Mouse (Mus musculus): ENCODE measurements around the gene Melk. TPM values are rescaled to one million over a fixed set of nuclear protein-coding genes. Genes with fewer than 3 reads are reported as not detected.

Melk gene
- polyA plus RNA-seq, 1 experiment: 2.0 TPM

GRCm38 (mm10) chr4:44326721-44327120 is 26.0 kb downstream of the Melk start:
- Histone ChIP-seq H3K36me3 (ENCODE audit: control insufficient read depth, insufficient read depth, low read length) (no peaks in the 10 kb centered on the region), H3K27ac (ENCODE audit: control insufficient read depth, insufficient read depth, low read depth, low read length) (no peak overlapping the region), H3K4me3 (ENCODE audit: control insufficient read depth, low read depth, low read length) (no peak overlapping the region), H3K27me3 (ENCODE audit: control insufficient read depth, insufficient read depth, low read length) (no peaks in the 10 kb centered on the region), H3K4me1 (ENCODE audit: control insufficient read depth, insufficient read depth, low read length) (no peaks in the 10 kb centered on the region)
- TF ChIP-seq CTCF (IDR thresholded peaks at IDR 0.05; ENCODE audit: control insufficient read depth, insufficient read depth, insufficient replicate concordance, low read depth, low read length) (no peak), POLR2A (IDR thresholded peaks at IDR 0.05; ENCODE audit: control insufficient read depth, low read depth, low read length) (no peak)

GRCm38 (mm10) chr4:44327976-44328375 is 27.3 kb downstream of the Melk start:
- H3K27ac ChIP-seq (ENCODE audit: control insufficient read depth, insufficient read depth, low read depth, low read length): no peak overlapping the region
- H3K36me3 ChIP-seq (ENCODE audit: control insufficient read depth, insufficient read depth, low read length): no peaks in the 10 kb centered on the region
- H3K4me1 ChIP-seq (ENCODE audit: control insufficient read depth, insufficient read depth, low read length): no peaks in the 10 kb centered on the region
- no peak overlapping the region for H3K4me3 ChIP-seq (ENCODE audit: control insufficient read depth, low read depth, low read length)
- H3K27me3 ChIP-seq (ENCODE audit: control insufficient read depth, insufficient read depth, low read length): no peaks in the 10 kb centered on the region
- TF ChIP-seq CTCF (IDR thresholded peaks at IDR 0.05; ENCODE audit: control insufficient read depth, insufficient read depth, insufficient replicate concordance, low read depth, low read length) (no peak), POLR2A (IDR thresholded peaks at IDR 0.05; ENCODE audit: control insufficient read depth, low read depth, low read length) (no peak)

GRCm38 (mm10) chr4:44335006-44335405 is 34.3 kb downstream of the Melk start:
- Histone ChIP-seq H3K4me1 (ENCODE audit: control insufficient read depth, insufficient read depth, low read length) (no peaks in the 10 kb centered on the region), H3K27ac (ENCODE audit: control insufficient read depth, insufficient read depth, low read depth, low read length) (no peak overlapping the region), H3K36me3 (ENCODE audit: control insufficient read depth, insufficient read depth, low read length) (no peaks in the 10 kb centered on the region), H3K27me3 (ENCODE audit: control insufficient read depth, insufficient read depth, low read length) (no peaks in the 10 kb centered on the region), H3K4me3 (ENCODE audit: control insufficient read depth, low read depth, low read length) (no peak overlapping the region)
- TF ChIP-seq POLR2A (IDR thresholded peaks at IDR 0.05; ENCODE audit: control insufficient read depth, low read depth, low read length) (no peak), CTCF (IDR thresholded peaks at IDR 0.05; ENCODE audit: control insufficient read depth, insufficient read depth, insufficient replicate concordance, low read depth, low read length) (no peak)

- Histone ChIP-seq H3K27me3 (ENCODE audit: control insufficient read depth, insufficient read depth, low read length) (no peaks in the 10 kb centered on the region), H3K4me3 (ENCODE audit: control insufficient read depth, low read depth, low read length) (no peak overlapping the region), H3K27ac (ENCODE audit: control insufficient read depth, insufficient read depth, low read depth, low read length) (no peak overlapping the region), H3K4me1 (ENCODE audit: control insufficient read depth, insufficient read depth, low read length) (no peaks in the 10 kb centered on the region), H3K36me3 (ENCODE audit: control insufficient read depth, insufficient read depth, low read length) (no peaks in the 10 kb centered on the region)
- no peak for TF ChIP-seq POLR2A (IDR thresholded peaks at IDR 0.05; ENCODE audit: control insufficient read depth, low read depth, low read length)
- TF ChIP-seq CTCF (IDR thresholded peaks at IDR 0.05; ENCODE audit: control insufficient read depth, insufficient read depth, insufficient replicate concordance, low read depth, low read length): no peak
Measured at GRCm38 (mm10) chr4:44361670-44362069, 61.0 kb downstream of the Melk start.

GRCm38 (mm10) chr4:44363434-44364013 is 62.8 kb downstream of the Melk start:
- H3K4me1 ChIP-seq (ENCODE audit: control insufficient read depth, insufficient read depth, low read length): no peaks in the 10 kb centered on the region
- H3K4me3 ChIP-seq (ENCODE audit: control insufficient read depth, low read depth, low read length): no peak overlapping the region
- no peaks in the 10 kb centered on the region for H3K36me3 ChIP-seq (ENCODE audit: control insufficient read depth, insufficient read depth, low read length)
- no peak overlapping the region for H3K27ac ChIP-seq (ENCODE audit: control insufficient read depth, insufficient read depth, low read depth, low read length)
- H3K27me3 ChIP-seq (ENCODE audit: control insufficient read depth, insufficient read depth, low read length): no peaks in the 10 kb centered on the region
- TF ChIP-seq CTCF (IDR thresholded peaks at IDR 0.05; ENCODE audit: control insufficient read depth, insufficient read depth, insufficient replicate concordance, low read depth, low read length): no peak
- TF ChIP-seq POLR2A (IDR thresholded peaks at IDR 0.05; ENCODE audit: control insufficient read depth, low read depth, low read length): no peak

- Histone ChIP-seq H3K36me3 (ENCODE audit: control insufficient read depth, insufficient read depth, low read length) (no peaks in the 10 kb centered on the region), H3K4me1 (ENCODE audit: control insufficient read depth, insufficient read depth, low read length) (peaks cover 3% of the 10 kb centered on the region; the same call in 1 of the 2 replicates), H3K27ac (ENCODE audit: control insufficient read depth, insufficient read depth, low read depth, low read length) (no peak overlapping the region), H3K4me3 (ENCODE audit: control insufficient read depth, low read depth, low read length) (peak overlapping the region; percentile 5), H3K27me3 (ENCODE audit: control insufficient read depth, insufficient read depth, low read length) (no peaks in the 10 kb centered on the region)
- no peak for TF ChIP-seq POLR2A (IDR thresholded peaks at IDR 0.05; ENCODE audit: control insufficient read depth, low read depth, low read length)
- no peak for TF ChIP-seq CTCF (IDR thresholded peaks at IDR 0.05; ENCODE audit: control insufficient read depth, insufficient read depth, insufficient replicate concordance, low read depth, low read length)
Measured at GRCm38 (mm10) chr4:44392231-44393216, 91.8 kb downstream of the Melk start.

GRCm38 (mm10) chr4:44402607-44403006 is 101.9 kb downstream of the Melk start:
- H3K27ac ChIP-seq (ENCODE audit: control insufficient read depth, insufficient read depth, low read depth, low read length): no peak overlapping the region
- H3K4me3 ChIP-seq (ENCODE audit: control insufficient read depth, low read depth, low read length): peak overlapping the region; percentile 54
- TF ChIP-seq CTCF (IDR thresholded peaks at IDR 0.05; ENCODE audit: control insufficient read depth, insufficient read depth, insufficient replicate concordance, low read depth, low read length) (peak; percentile 87; the same call in 1 of the 2 replicates), POLR2A (IDR thresholded peaks at IDR 0.05; ENCODE audit: control insufficient read depth, low read depth, low read length) (no peak)
- no peaks in the 10 kb centered on the region for H3K36me3 ChIP-seq (ENCODE audit: control insufficient read depth, insufficient read depth, low read length)
- H3K27me3 ChIP-seq (ENCODE audit: control insufficient read depth, insufficient read depth, low read length): no peaks in the 10 kb centered on the region
- no peaks in the 10 kb centered on the region; the same call in 1 of the 2 replicates for H3K4me1 ChIP-seq (ENCODE audit: control insufficient read depth, insufficient read depth, low read length)

All from testis, adult 2 months (tissue).